Comparison of ENCODE assay signal across 22 mouse cellular contexts in the genomic region with DNA sequence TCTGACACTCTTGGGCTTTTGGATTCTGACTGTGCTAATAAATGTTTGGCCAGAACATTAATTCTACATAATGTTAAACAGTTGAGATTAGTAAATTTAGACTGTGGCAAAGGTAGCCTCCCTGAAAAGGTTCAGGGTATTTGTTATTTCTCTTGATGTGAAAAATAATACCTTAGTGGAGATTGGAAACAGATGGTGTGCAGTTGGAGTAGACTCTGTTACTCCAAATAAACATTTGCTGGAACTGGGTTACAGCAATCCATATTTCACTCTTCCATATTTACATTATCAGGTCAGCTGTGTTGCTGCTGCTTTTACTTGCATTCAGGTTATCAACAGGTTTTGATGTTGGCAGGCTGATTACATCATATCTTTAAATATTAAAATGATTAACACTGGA. TPM values are rescaled to one million over a fixed set of nuclear protein-coding genes. Genes with fewer than 3 reads are reported as not detected.
DNase-seq lines count a peak whose midpoint lies in the region; ATAC-seq and TF ChIP-seq lines count a peak whose summit lies in the region.
"Had no signal": no experiment of that assay in that cellular context is flagged by ENCODE, and none has a peak within 500 bp of the region (broad histone marks: within the 10 kb centered on the region; RNA-seq: fewer than 3 reads in every experiment).

No protein-coding gene starts in this region.

- no peak for ATAC-seq in forebrain, embryonic 15.5 days (replicated peaks)
- ATAC-seq in midbrain, embryonic 14.5 days (ENCODE audit: low FRiP score, low TSS enrichment): no peak
- ATAC-seq: forebrain, embryonic 14.5 days; intestine, embryonic 16.5 days had no signal

- peak; percentile 49 for DNase-seq in cerebellum, adult 9-10 months
- no peak for DNase-seq in cerebellum, postnatal 14 days
- DNase-seq in forebrain, embryonic 10.5 days (ENCODE audit: extremely low spot score, low spot score): no peak
- peak; percentile 18 for DNase-seq in 3T3-L1 (ENCODE audit: low read depth, low spot score)
- peak; percentile 7 for DNase-seq in brain, embryonic 14.5 days (ENCODE audit: low read depth)
- no peak for DNase-seq in midbrain, embryonic 14.5 days
- DNase-seq: adrenal gland, adult 2 months; adrenal gland, postnatal 25 days; cerebellum, adult 11-12 months; cerebellum, postnatal 10 days; gastrocnemius, postnatal 36 days; heart, postnatal 36 days; kidney, adult 2 months had no signal

- H3K27ac ChIP-seq in forebrain, embryonic 15.5 days (replicated peaks): 0 out of 2 replicates have a peak overlapping the region, but pooled peaks have one; percentile 31
- no peak overlapping the region for H3K27ac ChIP-seq in forebrain, embryonic 10.5 days
- H3K27ac ChIP-seq in midbrain, embryonic 14.5 days (replicated peaks; ENCODE audit: low read depth, low read length): no peak overlapping the region
- H3K27ac ChIP-seq: embryonic facial prominence, embryonic 13.5 days; hindbrain, embryonic 15.5 days had no signal

- no peak overlapping the region for H3K4me2 ChIP-seq in forebrain, embryonic 15.5 days (replicated peaks)
- no peak overlapping the region for H3K4me2 ChIP-seq in midbrain, embryonic 14.5 days (ENCODE audit: low read length)
- H3K4me2 ChIP-seq: embryonic facial prominence, embryonic 13.5 days; heart, embryonic 13.5 days; hindbrain, embryonic 15.5 days had no signal

- H3K9me3 ChIP-seq in forebrain, embryonic 15.5 days: no peaks in the 10 kb centered on the region
- H3K9me3 ChIP-seq in forebrain, embryonic 10.5 days: no peaks in the 10 kb centered on the region
- H3K9me3 ChIP-seq in midbrain, embryonic 14.5 days (ENCODE audit: control insufficient read depth, low read length): no peaks in the 10 kb centered on the region
- H3K9me3 ChIP-seq: embryonic facial prominence, embryonic 13.5 days; heart, embryonic 13.5 days; hindbrain, embryonic 15.5 days had no signal

- no peak for TF ChIP-seq POLR2A in brain, embryonic 14.5 days (IDR thresholded peaks at IDR 0.05; ENCODE audit: borderline replicate concordance, extremely low read depth, insufficient read depth, insufficient read length, poor library complexity, severe bottlenecking)

- no peak overlapping the region for H3K9ac ChIP-seq in forebrain, embryonic 15.5 days (replicated peaks)
- H3K9ac ChIP-seq in midbrain, embryonic 14.5 days (replicated peaks; ENCODE audit: low read length): no peak overlapping the region
- H3K9ac ChIP-seq: embryonic facial prominence, embryonic 13.5 days; hindbrain, embryonic 15.5 days had no signal

- TF ChIP-seq CTCF in brain, embryonic 14.5 days (IDR thresholded peaks at IDR 0.05; ENCODE audit: borderline replicate concordance, extremely low read depth, insufficient read depth, insufficient read length): no peak

- H3K27me3 ChIP-seq in forebrain, embryonic 15.5 days: no peaks in the 10 kb centered on the region
- H3K27me3 ChIP-seq in forebrain, embryonic 10.5 days (ENCODE audit: poor library complexity, severe bottlenecking): no peaks in the 10 kb centered on the region
- no peaks in the 10 kb centered on the region for H3K27me3 ChIP-seq in midbrain, embryonic 14.5 days (ENCODE audit: control insufficient read depth, insufficient read depth, low read length)
- H3K27me3 ChIP-seq: CH12.LX; embryonic facial prominence, embryonic 13.5 days; heart, embryonic 13.5 days; hindbrain, embryonic 15.5 days had no signal

- H3K4me3 ChIP-seq in forebrain, embryonic 15.5 days: no peak overlapping the region
- H3K4me3 ChIP-seq in forebrain, embryonic 10.5 days: no peak overlapping the region
- no peak overlapping the region for H3K4me3 ChIP-seq in midbrain, embryonic 14.5 days (replicated peaks; ENCODE audit: low read depth, low read length)
- H3K4me3 ChIP-seq: embryonic facial prominence, embryonic 13.5 days; heart, embryonic 13.5 days; hindbrain, embryonic 15.5 days had no signal

- peaks cover 11% of the 10 kb centered on the region for H3K4me1 ChIP-seq in forebrain, embryonic 15.5 days
- H3K4me1 ChIP-seq in forebrain, embryonic 10.5 days: no peaks in the 10 kb centered on the region
- no peaks in the 10 kb centered on the region for H3K4me1 ChIP-seq in midbrain, embryonic 14.5 days (ENCODE audit: control insufficient read depth, insufficient read depth, low read length)
- H3K4me1 ChIP-seq: hindbrain, embryonic 15.5 days had no signal

- no peaks in the 10 kb centered on the region for H3K36me3 ChIP-seq in forebrain, embryonic 15.5 days
- H3K36me3 ChIP-seq in forebrain, embryonic 10.5 days (replicated peaks): 0 out of 2 replicates have a peak, but pooled peaks cover 5% of the 10 kb centered on the region
- no peaks in the 10 kb centered on the region for H3K36me3 ChIP-seq in midbrain, embryonic 14.5 days (ENCODE audit: control insufficient read depth, insufficient read depth, low read length)
- H3K36me3 ChIP-seq: embryonic facial prominence, embryonic 13.5 days; hindbrain, embryonic 15.5 days had no signal

RNA-seq across cellular contexts. Expression of a gene that starts 55.1 kb away (rescaled TPM):
- polyA plus RNA-seq in forebrain, embryonic 15.5 days (2015; fragmentation: Nextera tagmentation; extraction: Ambion mirVana): 1.9 and 2.6 TPM in 2 replicates
- polyA plus RNA-seq in forebrain, embryonic 10.5 days (2016; fragmentation: Nextera tagmentation; extraction: Ambion mirVana): 4.2 and 4.7 TPM in 2 replicates
- polyA plus RNA-seq in brain, embryonic 14.5 days (2012; rRNA removed): 0.40 and 0.66 TPM in 2 replicates
- 1.1 and 2.1 TPM in 2 replicates for polyA plus RNA-seq in midbrain, embryonic 14.5 days (2014; fragmentation: Nextera tagmentation; extraction: Ambion mirVana)
- polyA plus RNA-seq: heart, embryonic 13.5 days had no signal

RNA-seq across cellular contexts. Expression of a gene that starts 55.5 kb away (rescaled TPM):
- polyA plus RNA-seq in forebrain, embryonic 15.5 days (2015; fragmentation: Nextera tagmentation; extraction: Ambion mirVana): 78.0 and 82.3 TPM in 2 replicates
- polyA plus RNA-seq in forebrain, embryonic 10.5 days (2016; fragmentation: Nextera tagmentation; extraction: Ambion mirVana): 57.4 and 59.3 TPM in 2 replicates
- 46.3 and 51.1 TPM in 2 replicates for polyA plus RNA-seq in brain, embryonic 14.5 days (2012; rRNA removed)
- 45.5 and 65.6 TPM in 2 replicates for polyA plus RNA-seq in midbrain, embryonic 14.5 days (2014; fragmentation: Nextera tagmentation; extraction: Ambion mirVana)

RNA-seq across cellular contexts. Expression of a gene that starts 59.8 kb away (rescaled TPM):
- polyA plus RNA-seq in forebrain, embryonic 15.5 days (2015; fragmentation: Nextera tagmentation; extraction: Ambion mirVana): 0.59 and 0.88 TPM in 2 replicates
- 0.43 and 0.55 TPM in 2 replicates for polyA plus RNA-seq in forebrain, embryonic 10.5 days (2016; fragmentation: Nextera tagmentation; extraction: Ambion mirVana)
- polyA plus RNA-seq in brain, embryonic 14.5 days (2012; rRNA removed): 0.08 TPM in 1 of 2 replicates, not detected in the other
- polyA plus RNA-seq in midbrain, embryonic 14.5 days (2014; fragmentation: Nextera tagmentation; extraction: Ambion mirVana): 0.19 and 0.28 TPM in 2 replicates
- polyA plus RNA-seq: adrenal gland, adult 2 months; frontal cortex, adult 2 months; heart, postnatal 0 days; intestine, embryonic 16.5 days; kidney, adult 2 months had no signal

Comparison
In these comparisons a context has a peak if more than half of its experiments do, and no peak if none do; other contexts are left out.
1. DNase-seq: peak in cerebellum, adult 9-10 months (single experiment), 3T3-L1 (single experiment) and brain, embryonic 14.5 days (single experiment); none in cerebellum, postnatal 14 days (0 of 2), forebrain, embryonic 10.5 days (single experiment) and midbrain, embryonic 14.5 days (single experiment).